Mouse (Mus musculus) C2C12 (cell line): ENCODE measurements at regions not wholly inside any gene's neighbourhood (a gene's known extent, or its start where the extent isn't known, plus 50 kb on each side); places are given as distances from the start of the nearest gene placed in this dataset.

ENCODE experiments used
- CTCF ChIP-seq: IDR thresholded peaks from one replicate; pipeline ENCODE4 v1.5.1; 2011; ENCODE audit not compliant: control insufficient read depth, insufficient read depth, insufficient read length
- FOSL1 ChIP-seq: IDR thresholded peaks from one replicate; pipeline ENCODE4 v1.8.0; 2011; ENCODE audit warnings: mild to moderate bottlenecking, low read length; ENCODE audit not compliant: poor library complexity, insufficient read depth, severe bottlenecking
- MAX ChIP-seq: IDR thresholded peaks from one replicate; pipeline ENCODE4 v1.6.1; 2011; ENCODE audit warnings: mild to moderate bottlenecking, control low read depth

- no peak for TF ChIP-seq CTCF
- no peak for TF ChIP-seq MAX
- no peak for TF ChIP-seq FOSL1
Observed at GRCm38 (mm10) chr1:55836750-55837149, 431.0 kb downstream of the Plcl1 start.
